Mouse (Mus musculus): ENCODE measurements around the gene Eef2.

DNA sequence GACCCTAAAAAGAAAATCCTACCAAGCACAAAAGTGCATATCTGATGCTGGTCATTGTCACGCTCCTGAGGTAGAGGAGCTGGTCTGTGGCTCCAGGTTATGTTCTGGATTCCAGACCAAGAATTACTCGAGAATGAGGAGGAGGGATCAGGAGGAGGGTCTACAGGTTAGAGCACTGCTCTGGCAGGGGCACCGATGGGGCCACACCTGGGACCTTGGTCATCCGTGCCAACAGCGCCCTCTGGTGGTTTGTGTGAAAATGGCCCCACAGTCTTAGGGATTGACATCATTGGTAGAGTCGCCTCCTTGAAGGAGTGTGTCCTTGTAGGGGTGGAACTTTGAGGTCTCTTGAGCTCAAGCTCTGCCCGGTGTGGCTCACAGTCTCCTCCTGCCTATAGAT is 41.5 kb downstream of the Eef2 start:
- no peak for TF ChIP-seq POLR2A (IDR thresholded peaks at IDR 0.05; ENCODE audit: borderline replicate concordance, control insufficient read depth, low read depth, low read length)
- peak; percentile 93 for TF ChIP-seq CTCF (IDR thresholded peaks at IDR 0.05; ENCODE audit: control insufficient read depth, insufficient read depth, low read length)

Data from bone marrow, adult 2 months (tissue).